Mouse (Mus musculus) lung, adult 2 months (tissue): ENCODE measurements at regions not wholly inside any gene's neighbourhood (a gene's known extent, or its start where the extent isn't known, plus 50 kb on each side); places are given as distances from the start of the nearest gene placed in this dataset.

Experiments
- CTCF ChIP-seq: fragments of 200-500 bp; IDR thresholded peaks from 2 replicates; pipeline ENCODE4 v1.5.1; 2011; ENCODE audit warnings: mild to moderate bottlenecking, low read length, control low read depth; ENCODE audit not compliant: insufficient read depth
- POLR2A ChIP-seq: fragments of 200-500 bp; IDR thresholded peaks from 2 replicates; pipeline ENCODE4 v1.6.1; 2011; ENCODE audit warnings: low read depth, mild to moderate bottlenecking, control low read depth, low read length, borderline replicate concordance; ENCODE audit errors: extremely low read depth

- no peak for TF ChIP-seq CTCF
- no peak for TF ChIP-seq POLR2A
Measured at GRCm38 (mm10) chr13:5607462-5607861, 253.8 kb upstream of the Klf6 start.
